Mouse (Mus musculus) layer of hippocampus, postnatal 36 days (tissue): ENCODE results near the gene Adgrg7. TPM values are rescaled to one million over a fixed set of nuclear protein-coding genes. Genes with fewer than 3 reads are reported as not detected.

Experiments used
- DNase-seq, 2 experiments: peaks; one replicate each; pipeline ENCODE4 v3.0.0; 2022
- total RNA-seq, 2 experiments: library from RNA; stranded (reverse); gene quantifications; 2 replicates each; pipeline ENCODE4 v1.2.3; 2021

Adgrg7 gene
- total RNA-seq, 2 experiments from 2014 or later: not detected

DNA sequence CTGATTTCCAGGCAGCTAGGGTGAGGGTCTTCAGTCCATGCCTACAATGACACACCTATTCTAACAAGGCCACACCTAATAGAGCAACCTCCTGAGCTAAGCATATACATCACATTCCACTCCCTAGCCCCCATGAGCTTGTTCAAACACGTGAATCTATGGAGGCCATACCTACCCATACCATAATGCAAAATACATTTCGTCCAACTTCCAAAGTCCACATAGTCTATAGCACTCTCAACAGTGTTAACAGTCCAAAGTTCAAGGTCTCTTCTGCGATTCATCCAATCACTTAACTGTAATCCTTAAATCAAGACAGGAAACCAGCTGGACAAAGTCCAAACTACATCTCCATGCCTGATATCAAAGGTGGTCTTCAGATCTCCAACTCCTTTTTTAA is 85.6 kb downstream of the Adgrg7 start:
- no peak for DNase-seq

- DNase-seq: no peak
Observed at GRCm38 (mm10) chr16:56705731-56706130, 89.9 kb downstream of the Adgrg7 start.

GRCm38 (mm10) chr16:56700898-56701297 is 94.8 kb downstream of the Adgrg7 start:
- DNase-seq: no peak

GRCm38 (mm10) chr16:56696448-56696847 is 99.2 kb downstream of the Adgrg7 start:
- DNase-seq: no peak

DNA sequence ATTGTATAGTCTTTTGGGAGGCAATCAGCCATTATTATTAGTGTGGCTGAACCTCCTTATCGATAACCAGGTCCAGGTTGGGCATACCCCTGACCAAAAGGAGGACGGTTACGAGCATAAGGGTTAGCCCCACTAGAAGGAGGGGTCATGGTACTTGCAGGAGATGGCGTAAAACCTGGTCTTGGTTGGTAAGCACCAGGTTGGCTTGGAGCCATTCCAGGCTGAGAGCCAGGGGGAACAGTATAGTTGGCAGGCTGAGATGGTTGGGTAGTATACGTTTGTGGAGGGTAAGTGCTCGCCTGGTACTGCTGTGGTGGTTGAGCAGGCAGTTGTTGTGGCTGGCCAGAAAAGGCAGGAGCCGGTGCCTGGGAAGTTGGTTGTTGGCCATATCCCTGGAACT is 104.9 kb downstream of the Adgrg7 start:
- DNase-seq: no peak

GRCm38 (mm10) chr16:56686747-56687146 is 108.9 kb downstream of the Adgrg7 start:
- DNase-seq: no peak

- no peak for DNase-seq
Observed at GRCm38 (mm10) chr16:56681010-56681645, 114.5 kb downstream of the Adgrg7 start.

- peak; percentile 13 to 25 for DNase-seq
Observed at GRCm38 (mm10) chr16:56677146-56677545, 118.5 kb downstream of the Adgrg7 start.

Other genes with a start within 250 kb of the Adgrg7 start
- 10 to 100 TPM; 59.5 to 59.7 TPM for gene Tfg, start 78.4 kb downstream of the Adgrg7 start, total RNA-seq
- gene Tmem45a, start 90.3 kb upstream of the Adgrg7 start, total RNA-seq: 1 to 10 TPM; 2.0 to 2.2 TPM
- 1 to 10 TPM in 1 of 2 experiments, not detected in 1; 1.8 TPM for gene Lnp1, start 132.2 kb upstream of the Adgrg7 start, total RNA-seq